Mouse (Mus musculus): ENCODE measurements at regions not wholly inside any gene's neighbourhood (a gene's known extent, or its start where the extent isn't known, plus 50 kb on each side); places are given as distances from the start of the nearest gene placed in this dataset.

DNA sequence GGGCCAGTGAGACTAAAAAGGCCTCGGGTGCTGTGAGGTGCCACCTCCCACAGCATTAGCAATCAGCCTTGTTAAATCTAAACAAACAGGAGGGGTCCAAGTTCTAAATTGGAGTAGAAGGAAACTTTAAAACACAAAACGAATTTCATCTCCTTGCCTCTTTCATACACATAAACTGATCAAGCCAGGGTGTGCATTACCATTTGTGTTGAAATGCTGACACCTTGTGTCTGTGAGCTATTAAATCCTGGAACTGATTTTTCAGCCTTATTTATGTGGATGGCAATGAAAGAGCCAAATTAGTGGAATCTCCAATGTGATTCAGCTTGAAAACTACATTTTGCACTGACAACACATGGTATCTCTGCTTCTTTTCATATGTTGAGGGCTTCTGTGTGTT is 114.8 kb downstream of the Pcsk1 start:
- no peak for DNase-seq (ENCODE audit: low read depth, low spot score)

DNA sequence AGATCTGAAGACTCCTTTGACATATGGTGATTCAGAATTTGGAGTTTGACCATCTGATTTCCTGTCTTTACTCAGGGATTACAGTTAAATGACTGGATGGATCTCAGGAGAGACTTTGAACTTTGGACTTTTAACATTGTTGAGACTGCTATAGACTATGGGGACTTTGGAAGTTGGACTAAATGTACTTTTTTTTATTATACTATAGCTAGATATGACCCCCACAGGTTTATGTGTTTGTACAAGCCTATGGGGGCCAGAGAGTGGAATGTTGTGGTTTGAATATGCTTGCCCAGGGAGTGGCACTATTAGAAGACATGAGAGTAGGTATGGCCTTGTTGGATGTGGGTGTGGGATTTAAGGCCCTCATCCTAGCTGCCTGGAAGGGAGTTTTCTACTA is 134.3 kb downstream of the Pcsk1 start:
- no peak for DNase-seq (ENCODE audit: low read depth, low spot score)

GRCm38 (mm10) chr13:75225581-75226297 is 136.1 kb downstream of the Pcsk1 start:
- no peak for DNase-seq (ENCODE audit: low read depth, low spot score)

GRCm38 (mm10) chr13:75227616-75228277 is 138.1 kb downstream of the Pcsk1 start:
- peak; percentile 26 for DNase-seq (ENCODE audit: low read depth, low spot score)

GRCm38 (mm10) chr13:75236424-75236823 is 146.8 kb downstream of the Pcsk1 start:
- DNase-seq (ENCODE audit: low read depth, low spot score), result no peak
